Mouse (Mus musculus) intestine, embryonic 14.5 days (tissue): ENCODE results near the gene Dnph1. TPM values are rescaled to one million over a fixed set of nuclear protein-coding genes. Genes with fewer than 3 reads are reported as not detected.
"Not testable (repeated sequence)": the region's sequence is repeated elsewhere in the genome, so short reads cannot be mapped to it uniquely, and the experiment has no call there.

Source experiments
- ATAC-seq: fragments of 200-750 bp; cut with Nextera tagmentation; replicated peaks from 2 replicates; pipeline ENCODE4 v1.8.0; 2017; ENCODE audit warnings: low read depth, moderate number of reproducible peaks, moderate TSS enrichment, moderate library complexity; ENCODE audit not compliant: low FRiP score, low TSS enrichment
- DNase-seq: peaks from one replicate; pipeline ENCODE4 v3.0.0-alpha.2; 2018; ENCODE audit warnings: low spot score
- H3K27ac ChIP-seq: fragments of 300-500 bp; sonication (generic); 2 replicates; pipeline ENCODE4 v1.5.1; 2014; ENCODE audit warnings: low read depth, mild to moderate bottlenecking, control low read depth
- H3K27me3 ChIP-seq: fragments of 300-500 bp; sonication (generic); replicated peaks from 2 replicates; pipeline ENCODE4 v1.6.1; 2014; ENCODE audit warnings: low read length, control low read depth; ENCODE audit not compliant: control insufficient read depth, insufficient read depth
- H3K36me3 ChIP-seq: fragments of 300-500 bp; sonication (generic); 2 replicates; pipeline ENCODE4 v1.6.1; 2014; ENCODE audit warnings: low read length, control low read depth; ENCODE audit not compliant: control insufficient read depth, insufficient read depth
- H3K4me1 ChIP-seq: fragments of 300-500 bp; sonication (generic); replicated peaks from 2 replicates; pipeline ENCODE4 v1.6.1; 2014; ENCODE audit warnings: low read length, control low read depth, mixed read lengths; ENCODE audit not compliant: control insufficient read depth, insufficient read depth
- H3K4me2 ChIP-seq: fragments of 300-500 bp; sonication (generic); 2 replicates; pipeline ENCODE4 v1.6.1; 2014; ENCODE audit warnings: low read length
- H3K4me3 ChIP-seq: fragments of 300-500 bp; sonication (generic); 2 replicates; pipeline ENCODE4 v1.5.1; 2014; ENCODE audit warnings: low read depth, low read length, control low read depth, mixed read lengths
- H3K9ac ChIP-seq: fragments of 300-500 bp; sonication (generic); 2 replicates; pipeline ENCODE4 v1.6.1; 2014; ENCODE audit warnings: mild to moderate bottlenecking, low read length
- H3K9me3 ChIP-seq: fragments of 300-500 bp; sonication (generic); 2 replicates; pipeline ENCODE4 v1.6.1; 2016; ENCODE audit warnings: low read length, control low read depth; ENCODE audit not compliant: control insufficient read depth
- WGBS: fragments of 180-500 bp; shearing (Covaris S2); extraction: QIAGEN DNeasy Blood & Tissue Kit; methylation state at CpG from one replicate; pipeline ENCODE4 v1.1.7; 2014; 5-methylcytosine and 5-hydroxymethylcytosine counted together
- polyA plus RNA-seq: library from polyadenylated mRNA; unstranded; fragments of >200 nt; fragmentation: Nextera tagmentation; extraction: Ambion mirVana; gene quantifications from 2 replicates; pipeline ENCODE4 v1.2.1, GENCODE M21; 2014

The Dnph1 gene
- polyA plus RNA-seq, 1 experiment from 2014 or later = 58.4 TPM

DNA sequence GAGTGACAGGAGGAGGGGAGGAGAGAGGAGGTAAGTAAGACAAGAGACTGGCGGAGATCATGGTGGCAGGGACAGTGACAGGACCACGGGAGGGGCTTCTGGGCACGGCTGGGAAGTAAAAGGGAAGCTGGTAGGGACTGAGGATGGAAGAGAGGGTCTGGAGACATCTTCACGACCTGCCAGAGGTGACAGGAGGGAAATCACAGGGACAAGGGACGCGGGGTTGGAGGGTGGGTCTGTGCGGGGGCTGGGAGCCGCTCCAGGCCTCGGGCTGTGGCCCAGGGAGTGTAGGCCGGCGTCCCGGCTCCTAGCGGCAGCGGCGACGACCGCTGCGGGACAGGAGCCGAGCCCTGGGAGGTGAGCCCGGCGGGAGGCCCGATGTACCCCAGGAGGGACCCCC lies 9.5 kb upstream of the Dnph1 start:
- peak overlapping the region; percentile 50 for H3K4me2 ChIP-seq
- peaks cover 2% of the 10 kb centered on the region; the same call in 1 of the 2 replicates for H3K4me1 ChIP-seq
- H3K4me3 ChIP-seq = peak overlapping the region; percentile 30
- no peaks in the 10 kb centered on the region for H3K9me3 ChIP-seq
- ATAC-seq (no peak), DNase-seq (no peak)
- H3K27me3 ChIP-seq = peaks cover 77% of the 10 kb centered on the region
- H3K36me3 ChIP-seq = no peaks in the 10 kb centered on the region
- WGBS = 5% methylated on average over 10 of the region's 22 CpGs
- H3K9ac ChIP-seq = peak overlapping the region; percentile 22; the same call in 1 of the 2 replicates
- H3K27ac ChIP-seq = no peak overlapping the region

GRCm38 (mm10) chr17:46487431-46487830 lies 9.1 kb upstream of the Dnph1 start, which contains the start of gene Ttbk1:
Gene Ttbk1, minus strand, starts transcription at chr17:46487675.
- Histone ChIP-seq H3K27ac (no peak within 1 kb of the TSS), H3K4me1 (peaks cover 2% of the 10 kb centered on the region; the same call in 1 of the 2 replicates), H3K36me3 (no peaks in the 10 kb centered on the region), H3K4me3 (peak within 1 kb of the TSS; percentile 30), H3K27me3 (peaks cover 77% of the 10 kb centered on the region), H3K9ac (peak within 1 kb of the TSS; percentile 22; the same call in 1 of the 2 replicates), H3K4me2 (peak within 1 kb of the TSS; percentile 50), H3K9me3 (no peaks in the 10 kb centered on the region)
- DNase-seq = no peak
- 1% methylated on average over 31 of the region's 49 CpGs for WGBS
- no peak for ATAC-seq

- Histone ChIP-seq H3K4me2 (no peak overlapping the region), H3K36me3 (peaks cover 16% of the 10 kb centered on the region; the same call in 1 of the 2 replicates), H3K27ac (no peak overlapping the region), H3K9me3 (no peaks in the 10 kb centered on the region), H3K9ac (no peak overlapping the region), H3K27me3 (peaks cover 6% of the 10 kb centered on the region; the same call in 1 of the 2 replicates), H3K4me1 (peaks cover 7% of the 10 kb centered on the region), H3K4me3 (no peak overlapping the region)
- WGBS = 79% methylated on average over 5 of the region's 5 CpGs
- ATAC-seq (no peak), DNase-seq (no peak)
Measured at GRCm38 (mm10) chr17:46495486-46495885, 1.0 kb upstream of the Dnph1 start.

DNA sequence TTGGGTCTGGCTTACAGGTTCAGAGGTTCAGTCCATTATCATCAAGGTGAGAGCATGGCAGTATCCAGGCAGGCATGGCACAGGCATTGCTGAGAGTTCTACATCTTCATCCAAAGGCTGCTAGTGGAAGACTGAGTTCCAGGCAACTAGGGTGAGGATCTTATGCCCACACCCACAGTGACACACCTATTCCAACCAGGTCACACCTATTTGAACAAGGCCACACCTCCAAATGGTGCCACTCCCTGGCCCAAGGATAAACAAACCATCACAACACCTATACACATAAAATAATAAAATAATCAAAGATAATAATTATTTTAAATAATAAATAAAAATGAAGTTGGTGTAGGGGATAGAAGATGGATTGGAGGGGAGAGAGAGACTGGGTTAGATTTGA lies 430 bp upstream of the Dnph1 start:
- DNase-seq, H3K9me3 ChIP-seq, H3K27ac ChIP-seq, H3K4me1 ChIP-seq, ATAC-seq, H3K9ac ChIP-seq, H3K4me2 ChIP-seq, H3K27me3 ChIP-seq: not testable (repeated sequence)
- Histone ChIP-seq H3K4me3 (peak overlapping the region; percentile 66; the same call in 1 of the 2 replicates), H3K36me3 (peaks cover 17% of the 10 kb centered on the region; the same call in 1 of the 2 replicates)

- Histone ChIP-seq H3K4me1 (peaks cover 7% of the 10 kb centered on the region), H3K4me2 (no peak overlapping the region), H3K9me3 (no peaks in the 10 kb centered on the region), H3K27me3 (peaks cover 3% of the 10 kb centered on the region; the same call in 1 of the 2 replicates), H3K27ac (no peak overlapping the region), H3K9ac (no peak overlapping the region), H3K4me3 (no peak overlapping the region), H3K36me3 (peaks cover 17% of the 10 kb centered on the region; the same call in 1 of the 2 replicates)
- ATAC-seq (no peak), DNase-seq (no peak)
- 67% methylated on average over 8 of the region's 8 CpGs for WGBS
Measured at GRCm38 (mm10) chr17:46497956-46498355, 1.4 kb downstream of the Dnph1 start.

DNA sequence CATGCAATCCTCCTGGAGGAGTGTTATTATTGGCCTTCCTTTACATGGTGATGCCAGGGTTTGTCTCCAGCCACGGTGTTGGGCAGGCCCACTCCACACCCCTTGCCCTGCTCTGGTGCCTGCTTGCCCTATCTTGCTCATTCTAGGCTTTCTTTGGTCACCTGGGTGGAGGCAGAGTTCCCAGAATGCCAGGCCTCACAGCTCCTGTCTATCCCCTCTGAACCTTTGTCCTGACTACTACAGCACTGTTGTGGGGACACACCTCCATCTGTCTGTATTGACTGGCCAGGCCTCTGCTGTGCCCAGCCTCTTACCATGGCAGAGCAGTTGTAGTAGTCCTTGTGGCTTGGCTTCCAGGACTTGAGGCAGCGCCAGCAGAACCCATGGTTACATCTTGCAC lies 6.3 kb downstream of the Dnph1 start:
- H3K4me1 ChIP-seq = no peaks in the 10 kb centered on the region; the same call in 1 of the 2 replicates
- H3K4me3 ChIP-seq = no peak overlapping the region
- no peak overlapping the region for H3K27ac ChIP-seq
- H3K9me3 ChIP-seq = no peaks in the 10 kb centered on the region
- H3K9ac ChIP-seq = no peak overlapping the region
- DNase-seq (no peak), ATAC-seq (no peak)
- H3K36me3 ChIP-seq = peaks cover 17% of the 10 kb centered on the region; the same call in 1 of the 2 replicates
- H3K4me2 ChIP-seq = no peak overlapping the region
- WGBS = 84% methylated on average over 2 of the region's 2 CpGs
- H3K27me3 ChIP-seq = no peaks in the 10 kb centered on the region

DNA sequence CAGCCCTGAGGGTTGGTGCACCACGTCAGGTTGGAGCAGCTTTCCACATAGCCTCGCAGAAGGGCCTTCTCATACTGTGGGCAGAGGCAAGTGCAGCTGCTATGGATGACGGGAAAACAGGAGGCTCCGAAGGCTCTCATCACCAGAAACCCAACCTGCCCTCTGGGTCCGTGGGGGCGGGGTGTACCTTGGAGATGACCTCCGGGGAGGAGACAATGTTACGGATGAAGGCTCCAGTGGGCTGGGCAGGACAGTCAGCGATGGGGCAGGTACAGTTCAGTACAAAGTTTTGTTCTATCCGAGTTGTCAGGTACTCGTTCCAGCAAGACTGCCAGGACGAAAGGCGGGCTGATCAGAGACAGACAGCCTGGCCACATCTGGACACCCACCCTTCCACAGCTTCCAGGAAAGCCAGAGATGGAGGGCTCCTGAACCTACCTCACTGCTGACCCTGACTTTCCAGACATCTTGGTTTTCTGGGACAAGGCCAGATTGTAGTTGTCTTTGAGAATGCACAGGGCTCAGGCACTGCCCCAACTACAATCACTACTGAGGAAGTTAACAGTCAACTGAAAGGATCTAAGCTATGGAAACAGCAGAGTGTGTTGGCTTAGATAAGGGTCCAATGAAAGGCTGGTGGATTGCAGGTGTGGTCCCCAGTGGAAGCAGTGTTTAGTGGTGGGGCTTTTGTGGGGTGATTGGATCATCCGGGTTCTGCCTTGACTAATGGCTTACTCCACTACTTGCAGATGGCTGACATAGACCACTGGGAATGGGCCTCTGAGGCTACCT lies 7.5 kb downstream of the Dnph1 start:
- 77% methylated on average over 14 of the region's 14 CpGs for WGBS
- no peak overlapping the region for H3K9ac ChIP-seq
- no peak overlapping the region for H3K4me3 ChIP-seq
- no peaks in the 10 kb centered on the region for H3K27me3 ChIP-seq
- peaks cover 15% of the 10 kb centered on the region; the same call in 1 of the 2 replicates for H3K36me3 ChIP-seq
- no peak overlapping the region for H3K27ac ChIP-seq
- H3K9me3 ChIP-seq = no peaks in the 10 kb centered on the region
- H3K4me2 ChIP-seq = no peak overlapping the region
- no peaks in the 10 kb centered on the region for H3K4me1 ChIP-seq
- ATAC-seq (no peak), DNase-seq (no peak)

GRCm38 (mm10) chr17:46505617-46506016 lies 9.1 kb downstream of the Dnph1 start:
- H3K9ac ChIP-seq = no peak overlapping the region
- H3K4me2 ChIP-seq = no peak overlapping the region
- WGBS = 90% methylated on average over 3 of the region's 3 CpGs
- H3K4me3 ChIP-seq = no peak overlapping the region
- H3K27ac ChIP-seq = no peak overlapping the region
- H3K9me3 ChIP-seq = no peaks in the 10 kb centered on the region
- H3K36me3 ChIP-seq = no peaks in the 10 kb centered on the region
- DNase-seq (no peak), ATAC-seq (no peak)
- H3K4me1 ChIP-seq = no peaks in the 10 kb centered on the region
- H3K27me3 ChIP-seq = no peaks in the 10 kb centered on the region
